Mouse (Mus musculus) mammary gland, adult 2 months (tissue): ENCODE data around the gene Zfp970. TPM values are rescaled to one million over a fixed set of nuclear protein-coding genes. Genes with fewer than 3 reads are reported as not detected.

Experiments used
- polyA plus RNA-seq: library from polyadenylated mRNA; depleted of rRNA; stranded (reverse); fragments of >200 nt; gene quantifications from 2 replicates; pipeline ENCODE4 v1.2.3, GENCODE M21; 2012; ENCODE audit warnings: low replicate concordance; rRNA removed

Zfp970 gene
- polyA plus RNA-seq, result 1.6 and 7.4 TPM in 2 replicates

DNA sequence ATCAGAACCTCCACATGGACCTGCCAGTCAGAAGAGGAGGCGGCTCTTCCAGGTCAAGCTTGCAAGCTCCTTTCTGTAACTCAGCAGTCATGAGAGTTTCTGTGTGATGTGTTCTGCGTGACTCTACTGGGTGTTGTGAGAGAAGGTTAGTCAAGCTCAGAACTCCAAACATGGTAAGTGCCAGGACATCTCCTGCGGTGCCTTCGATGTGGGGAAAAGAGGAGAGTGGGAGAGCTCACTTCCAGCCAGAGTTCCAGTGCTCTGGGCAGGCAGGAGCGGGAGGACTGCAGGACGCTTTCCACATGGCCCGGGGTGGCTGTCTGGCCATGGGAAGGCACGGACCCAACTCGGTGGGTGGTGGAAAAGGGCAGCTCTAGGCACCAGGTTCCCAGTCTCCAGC lies at the start of gene Zfp970:
Gene Zfp970 (plus strand): TSS at position 58 of the 400 bp plus-strand sequence.

DNA sequence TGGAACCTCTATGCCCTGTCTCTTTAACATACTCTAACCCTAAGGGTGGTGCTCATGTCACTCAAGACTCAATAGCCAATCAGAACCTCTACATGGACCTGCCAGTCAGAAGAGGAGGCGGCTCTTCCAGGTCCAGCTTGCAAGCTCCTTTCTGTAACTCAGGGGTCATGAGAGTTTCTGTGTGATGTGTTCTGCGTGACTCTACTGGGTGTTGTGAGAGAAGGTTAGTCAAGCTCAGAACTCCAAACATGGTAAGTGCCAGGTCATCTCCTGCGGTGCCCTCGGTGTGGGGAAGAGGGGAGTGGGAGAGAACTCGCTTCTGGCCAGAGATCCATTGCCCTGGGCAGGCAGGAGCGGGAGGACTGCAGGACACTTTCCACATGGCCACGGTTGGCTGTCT lies 33.5 kb downstream of the Zfp970 start, which contains the start of gene Gm14403:
Gene Gm14403 (plus strand): TSS at position 149 of the 400 bp plus-strand sequence.

Other genes with a start within 250 kb of the Zfp970 start
- gene Gm14409, start 197.7 kb upstream of the Zfp970 start, polyA plus RNA-seq, result not detected in 2 replicates
- gene Gm14412, start 140.4 kb upstream of the Zfp970 start, polyA plus RNA-seq, result 0.11 TPM in 1 of 2 replicates, not detected in the other
- gene Gm14418, start 66.4 kb upstream of the Zfp970 start, polyA plus RNA-seq, result 0.60 and 3.1 TPM in 2 replicates
- 0.54 and 3.1 TPM in 2 replicates for gene Gm14403, start 33.5 kb downstream of the Zfp970 start, polyA plus RNA-seq
- gene Gm14406, start 113.5 kb downstream of the Zfp970 start, polyA plus RNA-seq, result not detected in 2 replicates